Mouse (Mus musculus) granulocyte monocyte progenitor cell, adult 5-6 weeks (primary cell): Measurements from ENCODE around the gene Csad. TPM values are rescaled to one million over a fixed set of nuclear protein-coding genes. Genes with fewer than 3 reads are reported as not detected.
"Not testable (repeated sequence)": the region's sequence is repeated elsewhere in the genome, so short reads cannot be mapped to it uniquely, and the experiment has no call there.

ENCODE experiments used
- ATAC-seq: replicated peaks from 2 replicates; pipeline ENCODE4 v1.8.0; 2016; ENCODE audit warnings: mild to moderate bottlenecking, moderate TSS enrichment, inconsistent platforms; ENCODE audit not compliant: poor library complexity, severe bottlenecking
- total RNA-seq, 2 experiments: library from RNA; stranded (forward) in 1 of 2; stranded (reverse) in 1 of 2; fragments of 200-712, 200-1000 nt in 1 of 2; fragments of >200 nt in 1 of 2; fragmentation: Nextera tagmentation in 1 of 2; gene quantifications; 2 replicates each; pipeline ENCODE4 v1.2.3; 2014 to 2017

Csad gene
- total RNA-seq, 2 experiments from 2014 or later: 7.5 to 18.1 TPM

DNA sequence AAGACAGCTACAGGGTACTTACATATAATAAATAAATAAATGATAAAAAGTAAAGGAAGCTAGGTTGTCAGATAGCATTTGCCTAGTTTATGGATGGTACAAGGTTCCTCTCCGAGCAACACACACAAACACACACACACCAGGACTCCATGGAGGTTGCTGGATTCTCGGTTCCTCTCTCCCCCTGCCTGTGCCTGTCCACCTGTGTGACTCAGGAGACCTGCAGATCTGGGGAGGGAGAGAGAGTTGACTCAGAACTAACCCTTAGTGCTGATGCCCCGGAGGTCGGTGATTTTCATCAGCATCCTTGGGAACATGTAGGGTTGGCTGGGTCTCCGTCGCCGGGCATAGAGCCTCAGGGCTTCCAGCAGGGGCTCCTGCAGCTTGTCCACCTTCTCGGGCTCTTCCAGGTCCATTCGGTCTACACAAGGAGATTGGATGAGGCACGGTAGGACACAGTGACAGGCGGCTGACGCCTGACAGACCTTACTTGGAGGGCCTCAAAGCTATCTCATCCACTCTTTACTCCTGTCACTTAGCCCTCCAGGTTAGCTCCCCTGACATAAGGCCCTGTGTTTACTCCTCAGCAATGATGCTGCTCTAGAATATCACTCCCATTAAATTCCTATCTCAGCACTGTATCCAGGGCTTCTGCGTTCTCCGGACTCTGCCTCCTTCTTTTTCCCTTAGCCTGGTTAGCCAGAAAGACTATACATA, 34.2 kb upstream of the Csad start:
- no peak for ATAC-seq

DNA sequence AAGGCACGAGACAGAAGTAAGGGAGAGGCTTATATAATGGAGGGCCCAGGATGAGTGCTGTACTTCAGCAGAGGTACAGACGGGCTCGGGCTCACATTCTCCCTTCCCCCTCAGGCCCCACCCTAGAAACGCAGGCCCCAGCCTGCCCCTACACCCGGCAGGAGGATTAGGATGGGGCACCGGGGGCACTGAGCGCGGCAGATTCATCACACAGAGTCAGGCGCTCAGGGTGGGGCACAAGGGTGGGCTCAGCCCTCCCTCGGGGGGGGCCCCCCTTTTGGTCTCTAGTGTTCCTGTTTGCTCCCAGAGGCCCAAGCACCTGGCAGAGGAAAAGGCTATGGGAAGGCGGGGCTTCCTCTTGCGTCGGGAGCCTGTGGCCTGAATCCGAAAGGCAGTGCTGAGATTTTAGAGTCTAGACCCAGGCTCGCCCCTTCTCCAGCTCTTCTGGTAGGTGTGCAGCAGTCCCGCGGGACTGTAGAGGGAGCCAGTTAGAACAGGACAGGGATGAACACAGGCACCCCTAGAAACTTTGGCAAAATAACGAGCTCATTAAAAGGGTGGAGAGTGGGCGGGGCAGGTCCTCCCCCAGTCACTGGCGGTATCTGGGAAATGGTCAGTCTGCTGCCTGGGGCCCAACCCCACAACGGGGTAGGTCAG, 31.0 kb upstream of the Csad start:
- no peak for ATAC-seq

DNA sequence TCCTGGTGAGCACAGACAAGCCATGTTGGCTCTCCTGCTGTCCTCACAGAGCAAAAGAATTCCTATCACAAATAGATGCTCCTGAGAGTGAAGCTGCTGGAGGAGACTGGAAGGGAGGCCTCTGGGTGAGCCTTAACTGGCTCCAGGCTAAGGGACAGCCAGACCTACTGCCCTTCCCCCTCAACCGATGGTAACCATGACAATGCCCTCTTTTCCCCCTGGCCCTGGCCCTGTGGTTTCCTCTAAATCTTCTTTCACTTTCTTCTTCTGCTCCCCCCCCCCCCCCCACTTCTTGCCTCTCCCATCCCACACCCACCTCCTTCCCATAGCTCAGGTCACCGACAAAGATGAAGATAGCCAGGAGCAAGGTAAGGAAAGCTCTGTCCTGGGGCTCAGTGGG, 29.4 kb upstream of the Csad start:
- ATAC-seq: peak; percentile 28

DNA sequence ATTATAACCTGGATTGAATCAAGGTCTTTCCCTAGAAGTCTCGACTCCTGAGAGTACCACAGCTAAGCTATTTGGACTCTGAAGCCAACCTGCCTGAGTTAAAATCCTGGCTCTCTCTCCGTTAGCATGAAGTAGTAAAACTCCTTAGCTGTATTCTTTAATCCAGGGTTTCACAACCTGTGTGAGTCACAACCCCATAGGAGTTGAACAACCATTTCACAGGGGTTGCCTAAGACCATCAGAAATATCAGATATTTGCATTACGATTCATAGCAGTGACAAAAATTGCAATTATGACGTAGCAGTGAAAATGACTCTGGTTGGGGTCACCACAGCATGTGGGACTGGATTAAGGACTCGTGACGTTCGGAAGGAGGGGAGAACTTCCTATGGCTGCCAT, 28.2 kb upstream of the Csad start:
- ATAC-seq: peak; percentile 43

DNA sequence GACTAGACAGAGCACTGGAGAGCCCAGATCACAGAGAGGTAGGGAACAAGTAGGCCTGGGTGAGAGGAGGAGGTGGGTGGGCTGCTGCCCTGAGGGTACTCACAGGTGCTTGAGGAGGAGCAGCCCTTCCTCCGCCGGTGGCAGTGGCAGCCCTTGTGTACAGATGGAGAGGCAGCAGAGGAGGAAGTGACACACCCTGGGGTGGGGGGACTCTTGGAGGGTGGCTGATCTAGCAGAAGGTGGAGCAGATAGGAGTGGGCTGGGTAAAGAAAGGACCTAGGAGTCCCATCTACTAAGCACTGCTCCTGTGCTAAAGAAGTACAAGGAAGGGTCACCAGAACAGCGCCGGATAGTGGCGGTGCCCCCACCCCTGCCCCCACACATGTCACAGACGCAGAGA, 27.2 kb upstream of the Csad start, which contains the start of gene Itgb7:
Itgb7 (minus strand) TSS at position 197 of the 400 bp plus-strand sequence.
- peak; percentile 60 for ATAC-seq

DNA sequence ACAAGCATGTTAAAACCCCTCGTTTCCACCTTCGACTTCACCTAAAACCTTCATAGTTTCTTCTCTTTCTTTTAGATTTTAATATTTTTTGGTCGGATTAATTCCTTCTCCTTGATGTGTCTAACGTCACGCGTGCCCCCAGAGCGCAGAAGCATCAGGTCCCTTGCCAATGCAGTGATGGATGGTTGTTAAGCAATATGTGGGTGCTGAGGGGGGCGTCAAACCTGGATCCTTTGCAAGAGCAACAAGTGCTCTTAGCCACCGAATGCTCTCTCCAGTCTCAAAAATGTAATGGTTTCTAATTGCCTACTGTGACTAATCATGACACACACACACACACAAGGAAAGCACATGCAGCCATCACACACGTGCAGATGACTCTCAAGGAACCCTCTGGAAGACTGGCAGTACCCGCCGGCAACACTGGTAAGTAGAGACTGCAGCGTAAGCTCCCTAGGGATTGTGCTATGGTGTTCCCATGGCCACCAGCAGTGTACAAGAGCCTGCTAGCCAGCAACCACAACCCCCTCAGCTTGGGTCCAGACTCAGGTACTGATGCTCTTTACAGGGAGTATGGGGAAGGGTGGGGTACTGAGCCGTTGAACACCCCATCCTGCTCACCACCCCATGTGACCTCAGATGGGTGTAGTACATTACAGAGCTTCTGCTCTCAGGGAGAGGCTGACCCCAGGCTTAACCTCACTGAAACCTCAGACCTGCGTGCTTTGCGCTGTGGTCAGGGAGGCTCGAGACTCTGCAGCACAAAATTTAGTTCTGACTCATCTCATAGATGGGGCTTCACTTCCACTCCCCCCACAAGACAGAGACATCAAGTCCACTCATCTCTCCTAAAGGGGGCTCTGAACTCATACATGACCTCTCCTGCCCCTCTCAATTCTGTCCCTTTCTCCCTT, 26.1 kb upstream of the Csad start:
- ATAC-seq: peak; percentile 57

DNA sequence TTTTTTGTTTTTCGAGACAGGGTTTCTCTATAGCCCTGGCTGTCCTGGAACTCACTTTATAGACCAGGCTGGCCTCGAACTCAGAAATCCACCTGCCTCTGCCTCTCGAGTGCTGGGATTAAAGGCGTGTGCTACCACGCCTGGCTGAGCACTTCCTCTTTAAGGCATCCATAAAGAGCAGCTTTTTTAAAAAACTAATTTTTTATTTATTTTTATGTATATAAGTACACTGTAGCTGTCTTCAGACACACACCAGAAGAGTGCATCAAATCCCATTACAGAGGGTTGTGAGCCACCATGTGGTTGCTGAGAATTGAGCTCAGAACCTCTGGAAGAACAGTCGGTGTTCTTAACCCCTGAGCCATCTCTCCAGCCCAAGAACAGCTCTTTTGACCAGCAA, 21.1 kb upstream of the Csad start:
- ATAC-seq: not testable (repeated sequence)

DNA sequence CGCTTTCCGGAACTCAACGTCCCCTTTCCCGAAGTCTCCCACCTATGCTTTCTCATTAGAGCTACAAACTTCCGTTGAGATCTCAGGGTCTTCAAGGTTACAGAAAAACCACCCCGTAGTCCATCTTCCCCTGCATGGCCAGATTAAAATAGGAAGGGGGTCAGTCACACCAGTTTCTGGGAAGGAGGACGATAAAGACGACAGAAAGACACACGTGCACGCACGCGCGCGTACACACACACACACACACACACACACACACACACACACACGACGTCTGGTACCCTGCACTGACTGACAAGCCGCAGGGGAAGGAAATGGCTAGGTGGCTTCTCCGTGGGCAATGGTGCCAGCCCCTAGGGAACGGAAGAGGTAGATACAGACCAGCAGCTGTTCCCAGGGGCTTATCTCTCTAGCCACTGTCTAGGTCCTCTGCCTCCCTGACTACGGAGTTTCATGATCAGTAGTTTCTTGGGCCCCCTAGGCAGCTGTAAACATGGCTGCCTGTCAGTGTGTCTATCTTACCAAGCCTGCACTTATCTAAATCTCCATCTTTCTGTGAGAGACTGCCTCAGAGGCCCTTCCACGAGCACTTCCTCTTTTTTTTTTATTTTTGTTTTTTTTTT, 20.6 kb upstream of the Csad start:
- ATAC-seq: peak; percentile 75

DNA sequence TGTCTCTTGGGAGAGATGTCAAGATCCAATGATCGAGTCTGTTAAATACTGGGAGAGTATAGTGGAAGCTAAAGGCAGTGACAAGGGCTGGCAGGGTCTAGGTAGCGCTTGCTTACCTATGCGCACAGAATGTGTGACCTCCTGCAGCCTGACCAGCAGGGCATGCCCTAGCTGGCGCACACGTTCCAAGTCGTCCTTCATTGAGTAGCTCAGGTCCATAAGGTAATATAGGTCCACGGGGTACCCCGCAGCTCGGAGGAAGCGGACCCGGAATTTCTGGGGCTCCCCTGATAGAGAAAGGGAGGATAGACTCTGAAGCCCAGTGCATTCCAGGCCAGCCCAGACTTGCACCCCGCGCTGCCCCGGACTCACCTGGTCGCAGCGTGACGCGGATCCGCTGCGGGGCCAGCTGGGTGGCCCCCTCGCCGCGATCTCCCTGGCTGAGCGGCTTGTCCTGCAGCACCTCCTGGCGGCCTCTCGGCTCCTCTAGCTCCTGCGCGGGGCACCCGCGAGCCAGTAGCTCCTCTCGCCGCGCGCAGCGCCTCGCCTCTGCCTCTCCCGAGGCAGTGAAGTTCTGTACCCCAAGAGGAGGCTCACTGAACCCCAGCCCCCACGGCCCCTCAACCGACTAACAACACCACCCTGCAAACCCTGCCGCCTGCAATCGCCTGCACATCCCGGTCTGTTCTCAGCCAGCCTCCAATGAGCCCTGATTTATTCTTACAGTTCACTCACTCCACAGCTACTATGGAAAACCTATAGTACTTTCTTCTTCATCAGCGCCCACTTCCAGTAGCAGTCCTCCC, 19.9 kb upstream of the Csad start:
- peak; percentile 84 for ATAC-seq

DNA sequence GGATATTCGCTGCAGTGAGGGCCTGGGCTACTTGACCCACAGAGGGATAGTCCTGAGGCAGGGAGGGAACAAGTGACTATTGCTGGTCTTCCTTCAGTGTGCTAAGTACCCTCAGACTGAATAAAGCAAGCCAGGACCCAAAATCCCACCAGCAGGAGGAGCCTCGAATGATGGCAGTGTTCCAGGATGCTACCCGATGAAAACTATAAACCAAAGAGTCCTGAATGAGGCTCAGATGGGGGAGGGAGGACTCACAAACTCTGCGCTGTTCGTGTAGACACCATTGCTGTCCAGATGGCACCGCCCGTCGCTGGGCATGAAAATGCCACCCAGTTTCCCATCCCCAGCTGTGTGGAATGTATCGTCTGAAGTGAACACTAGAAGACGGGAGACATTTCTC, 17.9 kb upstream of the Csad start:
- ATAC-seq: no peak

DNA sequence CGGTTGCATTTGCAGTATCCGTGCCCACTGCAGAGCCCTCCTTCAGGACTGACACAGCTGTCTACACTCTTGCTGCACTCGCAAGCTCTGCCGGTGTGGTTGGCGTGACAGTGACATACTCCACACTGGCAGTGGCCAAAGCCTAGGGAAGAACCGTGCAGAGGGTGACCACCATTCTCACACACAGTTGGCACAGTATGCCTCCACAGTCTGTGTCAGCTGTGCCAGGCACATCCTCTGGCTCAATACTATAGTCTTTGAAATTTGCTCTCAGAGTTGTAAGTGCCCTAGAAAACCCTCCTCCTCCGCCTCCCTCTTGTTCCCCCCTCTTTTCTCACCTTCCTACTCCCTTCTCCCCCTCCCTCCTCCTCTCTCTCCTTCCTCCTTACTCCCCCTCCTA, 12.8 kb upstream of the Csad start:
- no peak for ATAC-seq

DNA sequence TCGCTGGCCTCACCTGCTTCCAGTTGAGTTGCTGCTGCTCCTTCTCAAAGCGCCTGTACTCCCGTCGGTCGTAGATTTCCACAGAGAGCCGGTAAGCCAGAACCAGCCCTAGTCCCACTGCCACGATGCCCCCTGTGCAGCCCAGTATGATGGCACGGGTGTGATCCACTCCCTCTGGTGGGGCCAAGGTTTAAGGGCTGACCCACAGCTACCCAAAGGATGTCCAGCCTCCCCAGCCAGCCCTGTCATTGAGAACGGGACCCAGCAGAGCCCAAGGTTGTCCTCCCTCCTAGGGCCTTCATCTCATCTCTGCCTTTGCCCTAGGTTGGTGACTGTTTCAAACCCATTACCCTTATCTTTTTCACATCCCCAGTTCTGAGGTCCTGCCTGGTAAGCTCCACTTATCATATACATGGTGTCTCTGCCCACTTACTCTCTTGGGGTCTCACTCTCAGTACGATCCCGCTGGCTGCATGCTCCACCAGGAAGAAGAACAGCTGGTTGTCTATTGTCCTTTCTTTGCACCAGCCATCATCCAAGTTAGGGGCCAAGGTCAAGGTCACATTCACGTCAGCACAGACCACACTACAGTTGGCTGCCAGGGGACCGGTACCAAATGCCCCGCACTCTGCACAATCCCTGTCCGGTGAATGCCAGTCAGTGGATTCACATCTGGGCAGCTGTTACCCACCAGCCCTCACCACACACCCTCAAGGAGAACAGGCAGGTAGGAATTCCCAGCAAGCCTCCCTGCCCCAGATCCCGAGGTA, 12.1 kb upstream of the Csad start:
- no peak for ATAC-seq

DNA sequence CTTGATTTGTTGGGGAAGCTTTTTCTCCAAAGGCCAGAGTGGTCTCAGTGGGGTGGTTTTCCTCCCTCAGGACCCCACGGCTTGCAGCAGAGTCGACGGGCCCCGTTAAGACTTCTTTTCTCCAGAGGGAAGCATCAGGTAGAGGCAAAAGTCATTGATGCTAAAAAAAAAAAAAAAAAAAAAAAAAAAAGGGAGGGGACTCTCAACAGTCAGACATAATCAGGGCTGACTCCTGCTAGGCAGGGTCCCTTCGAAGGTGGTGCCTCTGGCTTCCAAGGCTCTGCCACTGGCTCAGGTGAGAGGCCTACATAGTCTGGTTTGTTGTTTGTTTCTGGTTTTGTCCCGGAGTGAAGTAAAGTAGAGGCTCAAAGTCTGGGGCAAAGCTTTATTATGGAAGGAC, 11.1 kb upstream of the Csad start:
- ATAC-seq: no peak

DNA sequence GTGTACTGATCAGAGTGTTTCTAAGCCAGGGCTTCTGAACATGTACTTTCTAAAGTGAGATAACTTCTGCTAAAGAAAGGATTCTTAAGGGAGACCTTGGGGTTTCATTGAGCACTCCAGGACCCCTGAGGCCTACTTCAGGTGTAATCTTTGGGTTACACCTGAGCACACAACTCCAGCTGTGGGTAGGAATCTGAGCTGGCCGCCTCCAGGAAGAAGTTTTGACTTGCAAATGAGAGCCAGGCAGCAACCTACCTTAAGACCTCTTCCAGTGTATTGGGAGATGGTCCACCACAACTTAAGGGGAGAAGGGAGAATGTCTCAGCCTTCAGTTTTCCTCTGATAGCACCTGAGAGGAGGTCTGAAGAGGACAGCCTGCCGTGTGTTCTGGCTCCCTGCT, 9.6 kb upstream of the Csad start:
- no peak for ATAC-seq

DNA sequence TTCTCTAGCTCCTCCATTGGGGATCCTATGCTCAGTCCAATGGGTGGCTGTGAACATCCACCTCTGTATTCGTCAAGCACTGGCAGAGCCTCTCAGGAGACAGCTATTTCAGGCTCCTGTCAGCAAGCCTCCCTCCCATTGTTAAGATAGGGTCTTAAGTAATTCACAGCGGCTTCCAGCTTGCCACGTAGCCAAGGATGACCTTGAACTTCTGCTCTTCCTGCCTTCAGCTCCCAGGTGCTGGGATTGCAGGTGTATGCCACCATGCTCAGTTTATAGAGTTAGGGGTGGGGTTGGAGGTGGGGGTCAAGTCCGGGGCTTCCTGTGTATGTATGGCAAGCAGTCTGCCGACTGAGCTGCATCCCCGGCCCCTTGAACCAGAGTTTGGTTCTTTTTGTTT, 7.4 kb upstream of the Csad start:
- no peak for ATAC-seq

DNA sequence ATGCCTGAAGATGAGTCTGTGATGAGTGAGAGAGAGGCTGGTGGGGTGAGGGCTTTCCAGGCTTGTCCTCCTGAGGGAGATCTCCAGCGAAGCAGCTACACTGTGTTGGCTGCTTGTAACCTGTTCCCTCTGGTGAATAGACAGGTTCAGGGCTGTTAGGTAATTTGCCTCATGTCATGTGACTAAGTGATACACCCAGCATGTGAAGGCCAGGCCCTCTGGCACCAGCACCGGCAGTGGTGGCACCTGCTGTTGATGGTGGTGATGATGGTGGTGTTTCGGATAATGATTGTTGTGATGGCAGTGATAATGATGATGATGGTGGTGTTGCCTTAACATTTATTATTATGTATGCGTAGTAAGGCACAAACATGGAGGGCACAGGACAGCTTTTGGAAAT, 6.3 kb upstream of the Csad start:
- no peak for ATAC-seq

DNA sequence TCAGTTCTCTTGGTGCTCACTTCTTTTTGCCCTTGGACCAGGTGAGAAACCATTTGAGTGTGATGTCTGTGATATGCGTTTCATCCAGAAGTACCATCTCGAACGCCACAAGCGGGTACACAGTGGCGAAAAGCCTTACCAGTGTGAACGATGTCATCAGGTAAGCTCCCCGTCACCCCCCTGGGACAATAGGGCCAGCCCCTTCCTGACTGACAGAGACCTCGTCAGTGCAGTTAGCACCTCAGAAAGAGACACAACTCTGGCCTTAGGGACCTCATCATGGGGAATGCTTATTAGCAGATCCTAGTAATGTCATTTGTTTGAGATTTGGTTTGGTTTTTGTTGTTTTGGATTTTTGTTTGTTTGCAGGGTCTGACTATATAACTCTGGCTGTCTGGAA, 4.6 kb upstream of the Csad start:
- ATAC-seq: no peak

DNA sequence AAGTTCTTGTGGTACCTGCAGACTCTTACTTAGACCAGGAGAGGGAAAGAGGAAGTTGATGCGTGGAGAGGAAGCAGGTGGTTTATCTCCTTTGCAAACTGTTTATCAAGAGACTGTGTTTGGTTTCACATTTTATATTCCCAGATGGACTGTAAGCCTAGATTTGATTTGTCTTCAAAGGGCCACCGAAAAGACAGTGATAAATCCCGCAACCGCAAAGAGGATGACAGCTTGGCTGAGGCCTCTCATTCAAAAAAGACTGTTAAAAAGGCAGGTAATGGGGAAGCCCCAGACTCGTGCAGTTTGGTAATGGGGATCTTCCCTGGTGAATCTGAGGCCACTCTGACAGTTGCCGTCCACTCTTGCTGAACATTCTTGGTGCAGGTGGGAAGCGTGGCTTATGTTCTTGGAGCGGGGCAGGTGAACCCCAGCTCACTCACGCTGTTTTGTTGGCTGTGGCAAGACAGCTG, 3.6 kb upstream of the Csad start:
- ATAC-seq: peak; percentile 8; the same call in 1 of the 2 replicates

DNA sequence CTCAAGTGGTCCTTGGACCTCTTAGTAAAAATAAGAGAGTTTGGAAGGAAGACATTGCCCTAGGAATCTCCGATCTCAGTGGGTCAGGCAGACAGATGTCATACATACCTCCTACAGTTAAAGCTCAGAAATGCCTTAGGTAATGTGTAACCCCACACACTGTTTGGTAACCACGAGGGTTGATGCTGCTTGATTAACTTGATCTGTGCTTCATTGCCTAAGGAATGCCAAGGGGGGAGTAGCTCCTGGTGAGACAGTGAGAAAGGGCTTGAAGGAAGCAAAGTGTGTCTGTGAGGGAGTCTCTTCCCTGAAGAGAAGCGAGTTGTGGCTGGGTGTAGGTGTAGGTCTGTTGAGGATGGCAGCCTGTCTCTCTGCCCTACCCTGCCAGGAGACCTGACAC, 2.8 kb upstream of the Csad start:
- ATAC-seq: no peak
